Mouse (Mus musculus) monocyte, adult 5-6 weeks (primary cell): ENCODE data around the gene Mbd3. TPM values are rescaled to one million over a fixed set of nuclear protein-coding genes. Genes with fewer than 3 reads are reported as not detected.

ENCODE experiments used
- ATAC-seq: fragments of 153-309, 156-312 bp; replicated peaks from 2 replicates; pipeline ENCODE4 v1.8.0; 2017; ENCODE audit warnings: mild to moderate bottlenecking; ENCODE audit not compliant: low TSS enrichment, insufficient number of reproducible peaks, severe bottlenecking, poor library complexity, low FRiP score
- total RNA-seq: library from RNA; stranded (forward); fragments of 200-1000, 200-491, 200-594 nt; gene quantifications from 3 replicates; pipeline ENCODE4 v1.2.3, GENCODE M21; 2017

Mbd3 gene
- 11.4 to 34.6 TPM (median 18.6 TPM) in 3 replicates for total RNA-seq

GRCm38 (mm10) chr10:80399191-80399972, at the start of gene Mbd3:
Gene Mbd3 (minus strand): TSS chr10:80399550.
- ATAC-seq = peak; percentile 91

GRCm38 (mm10) chr10:80445898-80446601, 46.7 kb upstream of the Mbd3 start:
- peak; percentile 82 for ATAC-seq

- no peak for ATAC-seq
Observed at GRCm38 (mm10) chr10:80445052-80445451, 45.7 kb upstream of the Mbd3 start.

- no peak for ATAC-seq
Observed at GRCm38 (mm10) chr10:80444339-80445045, 45.1 kb upstream of the Mbd3 start.

GRCm38 (mm10) chr10:80443575-80444278, 44.4 kb upstream of the Mbd3 start:
- ATAC-seq = no peak

- ATAC-seq = no peak
Observed at GRCm38 (mm10) chr10:80442989-80443388, 43.6 kb upstream of the Mbd3 start.

- no peak for ATAC-seq
Observed at GRCm38 (mm10) chr10:80441598-80441997, 42.2 kb upstream of the Mbd3 start.

GRCm38 (mm10) chr10:80440031-80440430, 40.7 kb upstream of the Mbd3 start:
- no peak for ATAC-seq

- no peak for ATAC-seq
Observed at GRCm38 (mm10) chr10:80437973-80438372, 38.6 kb upstream of the Mbd3 start.

GRCm38 (mm10) chr10:80436276-80436675, 36.9 kb upstream of the Mbd3 start:
- ATAC-seq = no peak

- ATAC-seq = no peak
Observed at GRCm38 (mm10) chr10:80435764-80436163, 36.4 kb upstream of the Mbd3 start.

GRCm38 (mm10) chr10:80434823-80435222, 35.5 kb upstream of the Mbd3 start:
- ATAC-seq = no peak

GRCm38 (mm10) chr10:80434233-80434592, 34.9 kb upstream of the Mbd3 start:
- ATAC-seq = no peak

GRCm38 (mm10) chr10:80433513-80434232, 34.3 kb upstream of the Mbd3 start, which contains the start of gene Tcf3:
Gene Tcf3 (minus strand): TSS chr10:80433647.
- ATAC-seq = peak; percentile 87

GRCm38 (mm10) chr10:80432936-80433512, 33.7 kb upstream of the Mbd3 start:
- ATAC-seq = no peak

GRCm38 (mm10) chr10:80432387-80432785, 33.0 kb upstream of the Mbd3 start:
- ATAC-seq = no peak

- ATAC-seq = no peak
Observed at GRCm38 (mm10) chr10:80431570-80432386, 32.4 kb upstream of the Mbd3 start.
